ENCODE assay signal across 8 mouse cellular contexts in the genomic region with DNA sequence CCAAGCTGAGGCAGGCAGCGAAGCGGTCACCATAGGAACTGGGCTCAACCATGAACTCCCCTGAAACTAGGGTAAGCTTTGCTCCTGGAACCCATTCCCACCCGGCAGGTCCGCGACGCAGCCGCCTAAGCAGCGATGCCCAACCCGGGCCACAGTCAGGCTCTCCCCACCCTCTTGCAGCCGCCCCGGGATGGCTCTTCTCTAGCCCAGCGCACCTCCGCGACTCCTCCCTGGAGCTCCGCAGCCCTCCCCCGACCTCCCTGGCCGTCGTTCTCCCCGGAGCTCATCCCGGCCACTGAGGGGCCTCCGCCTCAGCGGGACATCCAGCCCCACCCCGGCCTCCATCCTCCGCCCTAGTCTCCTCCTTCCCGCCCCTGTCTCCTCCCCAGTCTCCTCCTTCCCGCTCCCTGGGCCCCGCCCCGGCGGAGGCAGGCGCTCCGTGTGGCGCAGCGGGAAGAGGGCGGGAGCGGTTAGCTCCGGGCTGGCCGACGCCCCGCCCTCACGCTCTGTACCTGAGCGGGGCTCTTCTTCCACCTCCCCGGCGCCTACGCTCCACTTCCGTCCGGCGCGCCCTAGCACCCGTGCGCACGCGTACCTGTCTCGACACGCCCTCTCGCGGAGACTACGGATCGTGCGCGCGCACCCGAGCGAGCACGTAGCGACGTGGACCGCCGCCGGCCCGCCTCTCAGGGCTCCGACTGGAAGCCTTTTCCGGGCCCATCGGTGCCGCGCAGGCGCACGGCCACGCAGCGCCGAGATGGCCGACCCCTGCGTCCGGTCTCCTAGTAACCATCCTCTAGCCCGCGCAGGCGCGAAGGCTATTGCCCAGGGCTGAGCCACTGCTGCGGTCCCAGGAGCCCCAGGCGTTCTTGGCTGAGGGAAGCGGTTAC. TPM values are rescaled to one million over a fixed set of nuclear protein-coding genes. Genes with fewer than 3 reads are reported as not detected.
A peak's percentile ranks its signal among the peaks of the same experiment; 100 is the strongest.
DNase-seq lines count a peak whose midpoint lies in the region; ATAC-seq lines count a peak whose summit lies in the region.

No protein-coding gene starts in this region.

- peak; percentile 100 for DNase-seq in adrenal gland, adult (ENCODE audit: inconsistent age in 2 of 2, low spot score in 1 of 2)
- DNase-seq in embryo, embryonic 10.5 days (ENCODE audit: low spot score): peak; percentile 99
- peak; percentile 99 for DNase-seq in gastrocnemius, postnatal 14 days
- DNase-seq in left cerebral cortex, postnatal 10 days (ENCODE audit: extremely low spot score in 1 of 2, low spot score in 2 of 2): peak; percentile 99 to 100
- DNase-seq in right cerebral cortex, postnatal 25 days: peak; percentile 100
- DNase-seq in urinary bladder, postnatal 4 days (ENCODE audit: low spot score in 2 of 2): peak; percentile 99

- intact Hi-C loops in gastrocnemius, postnatal 14 days (cut with DNase I; ENCODE audit: low total_unique reads): loop anchor here (5.0 kb wide), 1 partner anchor 187 kb away; no protein-coding TSS in a partner anchor
- intact Hi-C loops in left cerebral cortex, postnatal 10 days (cut with DNase I): loop anchor here (2.0 to 5.0 kb wide), 2 partner anchors 138 to 187 kb away; no protein-coding TSS in a partner anchor

- ATAC-seq in inflammation-experienced regulatory T-cells, adult 6 months: peak; percentile 87
- ATAC-seq in megakaryocyte-erythroid progenitor cell, adult 5-6 weeks (replicated peaks; ENCODE audit: low FRiP score, low TSS enrichment, poor library complexity, severe bottlenecking): peak; percentile 91

RNA-seq across cellular contexts. Expression of a gene that starts 1.5 kb away (rescaled TPM):
- total RNA-seq in gastrocnemius, postnatal 14 days (2021): 1 to 10 TPM; 2.2 to 2.4 TPM
- polyA plus RNA-seq in inflammation-experienced regulatory T-cells, adult 6 months (2017; shearing (Covaris generic)): 1 to 10 TPM; 1.2 to 1.9 (median 1.8) TPM
- total RNA-seq in left cerebral cortex, postnatal 10 days (2021): 10 to 100 TPM; 13.8 to 14.4 TPM
- 1.4 and 2.4 TPM in 2 replicates for total RNA-seq in megakaryocyte-erythroid progenitor cell, adult 5-6 weeks (2014; fragmentation: Nextera tagmentation)
- total RNA-seq in megakaryocyte-erythroid progenitor cell, adult 5-6 weeks (2017): 2.2 and 4.6 TPM in 2 replicates

RNA-seq across cellular contexts. Expression of a gene that starts 6.8 kb away (rescaled TPM):
- total RNA-seq in gastrocnemius, postnatal 14 days (2021): 1 to 10 TPM; 5.5 to 5.8 TPM
- 1 to 10 TPM; 3.7 to 7.4 (median 7.2) TPM for polyA plus RNA-seq in inflammation-experienced regulatory T-cells, adult 6 months (2017; shearing (Covaris generic))
- total RNA-seq in left cerebral cortex, postnatal 10 days (2021): 1 to 10 TPM; 8.8 to 9.7 TPM
- total RNA-seq in megakaryocyte-erythroid progenitor cell, adult 5-6 weeks (2014; fragmentation: Nextera tagmentation): 6.3 and 13.1 TPM in 2 replicates
- total RNA-seq in megakaryocyte-erythroid progenitor cell, adult 5-6 weeks (2017): 5.5 and 5.8 TPM in 2 replicates

RNA-seq across cellular contexts. Expression of a gene that starts 25.5 kb away (rescaled TPM):
- total RNA-seq in gastrocnemius, postnatal 14 days (2021): 1 to 10 TPM; 2.2 to 2.5 TPM
- 100 to 1,000 TPM in 2 of 3 experiments, 10 to 100 TPM in 1; 95.5 to 109 (median 105) TPM for polyA plus RNA-seq in inflammation-experienced regulatory T-cells, adult 6 months (2017; shearing (Covaris generic))
- total RNA-seq in left cerebral cortex, postnatal 10 days (2021): 1 to 10 TPM; 8.3 to 9.2 TPM
- 35.8 and 79.7 TPM in 2 replicates for total RNA-seq in megakaryocyte-erythroid progenitor cell, adult 5-6 weeks (2014; fragmentation: Nextera tagmentation)
- 58.4 and 68.1 TPM in 2 replicates for total RNA-seq in megakaryocyte-erythroid progenitor cell, adult 5-6 weeks (2017)

RNA-seq across cellular contexts. Expression of a gene that starts 25.5 kb away (rescaled TPM):
- 100 to 1,000 TPM; 229 to 257 TPM for total RNA-seq in gastrocnemius, postnatal 14 days (2021)
- polyA plus RNA-seq in inflammation-experienced regulatory T-cells, adult 6 months (2017; shearing (Covaris generic)): 100 to 1,000 TPM; 191 to 281 (median 223) TPM
- total RNA-seq in left cerebral cortex, postnatal 10 days (2021): 100 to 1,000 TPM; 160 to 165 TPM
- 306 and 339 TPM in 2 replicates for total RNA-seq in megakaryocyte-erythroid progenitor cell, adult 5-6 weeks (2014; fragmentation: Nextera tagmentation)
- total RNA-seq in megakaryocyte-erythroid progenitor cell, adult 5-6 weeks (2017): 255 and 318 TPM in 2 replicates

RNA-seq across cellular contexts. Expression of a gene that starts 51.5 kb away (rescaled TPM):
- total RNA-seq in gastrocnemius, postnatal 14 days (2021): not detected
- not detected for polyA plus RNA-seq in inflammation-experienced regulatory T-cells, adult 6 months (2017; shearing (Covaris generic))
- not detected for total RNA-seq in left cerebral cortex, postnatal 10 days (2021)
- not detected in 2 replicates for total RNA-seq in megakaryocyte-erythroid progenitor cell, adult 5-6 weeks (2014; fragmentation: Nextera tagmentation)
- not detected in 2 replicates for total RNA-seq in megakaryocyte-erythroid progenitor cell, adult 5-6 weeks (2017)

Comparison
In these comparisons a context has a peak if more than half of its experiments do, and no peak if none do; other contexts are left out.
1. Peak in every context shown above with its lines: DNase-seq and ATAC-seq.